Mouse (Mus musculus) ES-Bruce4 (cell line): ENCODE results near the gene Notum. TPM values are rescaled to one million over a fixed set of nuclear protein-coding genes. Genes with fewer than 3 reads are reported as not detected.
"Not testable (repeated sequence)": the region's sequence is repeated elsewhere in the genome, so short reads cannot be mapped to it uniquely, and the experiment has no call there.

ENCODE experiments used
- H3K27ac ChIP-seq: 2 replicates; pipeline ENCODE4 v1.5.1; 2012; ENCODE audit warnings: low read length, inconsistent platforms; ENCODE audit not compliant: insufficient read depth
- H3K27me3 ChIP-seq: 2 replicates; pipeline ENCODE4 v1.6.1; 2012; ENCODE audit warnings: mild to moderate bottlenecking, low read length, inconsistent platforms; ENCODE audit not compliant: control insufficient read depth, poor library complexity, insufficient read depth, severe bottlenecking
- H3K36me3 ChIP-seq: 2 replicates; pipeline ENCODE4 v1.6.1; 2012; ENCODE audit warnings: inconsistent platforms, mild to moderate bottlenecking, low read length, moderate library complexity; ENCODE audit not compliant: control insufficient read depth, poor library complexity, insufficient read depth, severe bottlenecking
- H3K4me1 ChIP-seq: one replicate; pipeline ENCODE4 v1.8.1; 2011; ENCODE audit warnings: low read length; ENCODE audit not compliant: control insufficient read depth, insufficient read depth
- H3K4me3 ChIP-seq: 2 replicates; pipeline ENCODE4 v1.5.1; 2011; ENCODE audit warnings: low read depth, mild to moderate bottlenecking, low read length
- H3K9ac ChIP-seq: 2 replicates; pipeline ENCODE4 v1.6.1; 2012; ENCODE audit warnings: low read depth, mild to moderate bottlenecking, inconsistent platforms; ENCODE audit not compliant: poor library complexity, severe bottlenecking
- H3K9me3 ChIP-seq: replicated peaks from 2 replicates; pipeline ENCODE4 v1.6.1; 2012; ENCODE audit warnings: mild to moderate bottlenecking, low read length, inconsistent platforms; ENCODE audit not compliant: control insufficient read depth, poor library complexity, insufficient read depth, severe bottlenecking
- CTCF ChIP-seq: IDR thresholded peaks from one replicate; pipeline ENCODE4 v1.8.1; 2011; ENCODE audit warnings: low read depth, low read length
- EP300 ChIP-seq: IDR thresholded peaks from 2 replicates; pipeline ENCODE4 v1.6.1; 2011; ENCODE audit warnings: low read depth, low read length; ENCODE audit not compliant: insufficient read depth
- POLR2A ChIP-seq: IDR thresholded peaks from one replicate; pipeline ENCODE4 v1.8.1; 2011; ENCODE audit warnings: low read length; ENCODE audit not compliant: insufficient read depth
- polyA plus RNA-seq: library from polyadenylated mRNA; stranded (reverse); fragments of >200 nt; gene quantifications from 2 replicates; pipeline ENCODE4 v1.2.4, GENCODE M21; 2011; ENCODE audit warnings: low read depth; ENCODE audit not compliant: missing spikeins, insufficient read depth, insufficient read length

The Notum gene
- polyA plus RNA-seq, 1 experiment, result 2.3 TPM

DNA sequence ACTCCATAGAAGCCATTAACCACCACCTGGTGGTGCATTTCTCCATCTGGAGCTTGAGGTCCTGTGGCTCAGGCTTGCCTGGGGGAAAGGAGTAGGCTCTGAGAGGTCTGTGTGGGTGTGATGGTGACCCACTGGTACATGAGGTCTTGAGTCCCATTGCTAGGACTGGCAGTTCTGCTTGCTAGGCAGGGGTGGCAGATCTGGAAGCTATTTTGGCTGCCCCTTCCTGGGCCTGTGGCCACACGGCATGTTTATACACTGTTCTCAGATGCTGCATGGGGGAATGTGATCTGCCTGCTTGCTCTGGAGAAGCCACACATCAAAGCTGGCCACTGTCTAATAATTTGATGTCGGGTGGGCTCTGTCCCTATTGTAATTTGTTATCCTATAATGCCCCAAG, 23.1 kb upstream of the Notum start:
- H3K27me3 ChIP-seq, result no peaks in the 10 kb centered on the region
- no peak overlapping the region for H3K4me3 ChIP-seq
- H3K9me3 ChIP-seq, result no peaks in the 10 kb centered on the region
- peaks cover 10% of the 10 kb centered on the region for H3K36me3 ChIP-seq
- H3K9ac ChIP-seq, result no peak overlapping the region
- no peak overlapping the region for H3K27ac ChIP-seq
- TF ChIP-seq POLR2A (no peak), CTCF (no peak), EP300 (no peak)
- H3K4me1 ChIP-seq, result no peaks in the 10 kb centered on the region

GRCm38 (mm10) chr11:120683536-120683935, 22.6 kb upstream of the Notum start:
- TF ChIP-seq CTCF (no peak), EP300 (no peak), POLR2A (no peak)
- Histone ChIP-seq H3K27ac (no peak overlapping the region), H3K4me3 (no peak overlapping the region), H3K9me3 (no peaks in the 10 kb centered on the region), H3K9ac (no peak overlapping the region), H3K4me1 (no peaks in the 10 kb centered on the region), H3K36me3 (peaks cover 5% of the 10 kb centered on the region), H3K27me3 (no peaks in the 10 kb centered on the region)

DNA sequence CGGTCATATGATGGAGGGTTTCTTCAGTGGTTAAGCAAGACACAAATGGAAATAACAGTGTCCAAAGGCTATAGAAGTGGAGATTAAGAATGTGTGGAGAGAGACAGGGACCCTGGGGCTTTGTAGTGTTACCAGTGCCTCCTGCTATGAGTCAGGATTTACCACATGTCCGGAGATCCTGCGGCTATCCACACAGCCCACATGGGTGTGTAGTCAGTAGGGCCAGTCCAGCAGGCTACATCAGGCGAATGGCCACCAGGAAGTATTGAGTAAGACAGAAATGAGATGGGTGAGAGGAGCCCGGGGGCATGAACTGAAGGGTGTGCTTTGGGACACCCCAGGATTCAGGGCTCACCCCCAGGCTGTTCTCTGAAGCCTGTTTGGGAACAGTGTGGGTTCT, 21.7 kb upstream of the Notum start:
- Histone ChIP-seq H3K27ac (no peak overlapping the region), H3K36me3 (peaks cover 5% of the 10 kb centered on the region; the same call in 1 of the 2 replicates), H3K9ac (no peak overlapping the region)

GRCm38 (mm10) chr11:120679909-120680308, 18.9 kb upstream of the Notum start:
- no peaks in the 10 kb centered on the region for H3K9me3 ChIP-seq
- H3K36me3 ChIP-seq, result peaks cover 5% of the 10 kb centered on the region; the same call in 1 of the 2 replicates
- no peak overlapping the region for H3K9ac ChIP-seq
- H3K27ac ChIP-seq, result no peak overlapping the region
- no peaks in the 10 kb centered on the region for H3K4me1 ChIP-seq
- no peak overlapping the region for H3K4me3 ChIP-seq
- TF ChIP-seq POLR2A (no peak), CTCF (peak; percentile 44)
- no peaks in the 10 kb centered on the region for H3K27me3 ChIP-seq

More for the DNA sequence above, 21.7 kb upstream of the Notum start:
- Histone ChIP-seq H3K4me3 (no peak overlapping the region), H3K4me1 (no peaks in the 10 kb centered on the region), H3K27me3 (no peaks in the 10 kb centered on the region), H3K9me3 (no peaks in the 10 kb centered on the region)
- TF ChIP-seq CTCF (no peak), EP300 (no peak), POLR2A (no peak)

GRCm38 (mm10) chr11:120676951-120677350, 16.0 kb upstream of the Notum start:
- Histone ChIP-seq H3K36me3 (peaks cover 4% of the 10 kb centered on the region; the same call in 1 of the 2 replicates), H3K9me3 (no peaks in the 10 kb centered on the region), H3K4me1 (no peaks in the 10 kb centered on the region), H3K27me3 (no peaks in the 10 kb centered on the region), H3K9ac (no peak overlapping the region), H3K27ac (no peak overlapping the region), H3K4me3 (no peak overlapping the region)
- TF ChIP-seq EP300 (no peak), POLR2A (no peak), CTCF (no peak)

GRCm38 (mm10) chr11:120675875-120676274, 14.9 kb upstream of the Notum start:
- H3K4me3 ChIP-seq, H3K27ac ChIP-seq, H3K36me3 ChIP-seq: not testable (repeated sequence)

More at GRCm38 (mm10) chr11:120675875-120676274, 14.9 kb upstream of the Notum start:
- not testable (repeated sequence) for H3K4me1 ChIP-seq, H3K27me3 ChIP-seq, H3K9ac ChIP-seq, H3K9me3 ChIP-seq
